Mouse (Mus musculus) layer of hippocampus, adult 11-12 months (tissue): ENCODE measurements around the gene Clps.

Experiments used
- DNase-seq: peaks from one replicate; pipeline ENCODE4 v3.0.0; 2022; ENCODE audit warnings: low spot score

Clps gene

DNA sequence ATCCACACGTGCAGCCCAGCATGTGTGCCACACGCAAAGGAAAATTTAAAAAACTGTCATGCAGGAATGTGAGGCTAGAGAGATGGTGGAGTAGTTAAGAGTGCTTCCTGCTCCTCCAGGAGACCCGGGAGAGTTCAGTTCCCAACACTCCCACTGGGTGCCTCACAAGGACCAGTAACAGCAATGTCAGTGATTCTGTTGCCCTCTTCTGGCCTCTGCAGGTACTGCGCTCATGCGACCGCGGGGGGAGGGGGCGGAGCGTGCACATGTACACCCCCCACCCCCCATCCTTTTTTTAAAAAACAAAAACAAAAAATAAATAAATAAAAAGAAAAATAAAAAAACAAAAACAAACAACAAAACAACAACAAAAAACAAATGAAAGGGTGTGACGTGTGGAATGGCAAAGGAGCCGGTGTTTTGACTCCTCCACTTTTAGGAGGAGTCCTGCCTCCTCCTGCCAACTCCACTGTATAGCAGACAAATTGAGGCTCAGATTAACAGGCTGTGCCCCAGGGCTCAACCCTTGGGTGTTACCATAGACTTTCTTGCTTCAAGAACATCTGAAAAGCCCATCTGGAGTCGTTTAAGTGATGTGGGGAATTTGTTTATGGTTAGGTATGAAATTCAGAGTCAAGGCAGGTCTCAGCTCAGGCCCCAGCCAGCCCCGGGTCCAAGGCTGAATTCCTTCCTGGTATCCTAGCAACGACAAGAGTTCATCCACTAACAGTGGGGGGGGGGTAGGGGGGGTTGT lies 7.3 kb downstream of the Clps start:
- peak; percentile 77 for DNase-seq

DNA sequence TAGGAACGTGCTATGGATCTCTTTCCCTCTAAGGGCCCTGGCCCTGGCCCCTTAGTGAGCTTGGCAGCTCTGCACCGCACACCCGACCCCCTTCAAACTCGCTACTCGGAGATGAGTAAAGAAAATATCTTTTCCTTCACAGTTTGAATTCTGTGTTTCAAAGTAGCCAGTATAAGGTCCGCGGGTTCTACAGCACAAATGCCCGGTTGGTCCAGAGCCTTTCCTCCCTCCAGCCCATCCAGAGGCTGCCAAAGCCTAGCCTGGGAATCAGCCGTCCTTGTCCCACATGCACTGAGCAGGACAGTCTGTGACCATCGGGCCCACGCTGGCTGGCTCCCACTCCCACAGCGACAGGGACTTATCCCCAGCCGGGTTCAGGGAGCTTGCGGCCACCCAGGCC lies 11.5 kb downstream of the Clps start, which contains the start of gene Clpsl2:
Clpsl2 (plus strand) TSS at position 301 of the 400 bp plus-strand sequence.
- no peak for DNase-seq

DNA sequence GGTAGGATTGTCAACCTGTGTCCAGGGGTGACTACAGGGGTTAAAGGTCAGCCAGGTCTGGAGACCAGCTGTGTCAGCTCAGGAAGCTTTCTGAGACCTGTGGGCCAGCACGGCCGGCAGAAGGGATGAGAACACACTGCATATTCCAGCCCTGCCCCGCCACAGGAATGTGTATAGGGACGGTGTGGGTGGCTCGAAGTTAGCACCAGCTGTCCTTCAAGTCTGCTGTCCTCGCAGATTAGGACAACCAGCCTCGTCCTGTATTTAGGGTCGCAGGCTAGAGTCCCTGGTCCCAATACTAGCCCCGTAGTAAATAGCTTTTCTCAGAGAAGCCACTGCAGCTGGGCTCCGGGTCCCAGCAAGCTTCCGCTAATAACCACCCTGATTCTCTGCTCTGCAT lies 12.0 kb downstream of the Clps start:
- no peak for DNase-seq

DNA sequence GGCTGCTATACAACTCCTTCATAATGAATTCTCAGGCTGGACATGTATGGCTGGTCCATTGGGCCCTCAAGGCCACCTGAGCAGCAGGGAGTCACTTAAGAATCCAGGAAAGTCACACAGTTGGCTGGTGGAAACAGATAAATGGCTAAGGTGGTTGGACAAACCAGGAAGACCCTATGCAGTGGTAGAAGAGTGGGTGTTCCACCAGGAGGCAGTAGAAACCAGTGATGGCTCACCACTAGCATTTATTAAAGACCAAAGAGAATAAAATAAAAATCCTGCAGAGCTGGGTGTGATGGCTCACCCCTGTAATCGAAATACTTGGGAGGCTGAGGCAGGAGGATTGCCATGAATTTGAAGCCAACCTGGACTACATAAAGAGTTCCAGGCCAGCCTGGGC lies 13.6 kb downstream of the Clps start:
- DNase-seq = no peak

DNA sequence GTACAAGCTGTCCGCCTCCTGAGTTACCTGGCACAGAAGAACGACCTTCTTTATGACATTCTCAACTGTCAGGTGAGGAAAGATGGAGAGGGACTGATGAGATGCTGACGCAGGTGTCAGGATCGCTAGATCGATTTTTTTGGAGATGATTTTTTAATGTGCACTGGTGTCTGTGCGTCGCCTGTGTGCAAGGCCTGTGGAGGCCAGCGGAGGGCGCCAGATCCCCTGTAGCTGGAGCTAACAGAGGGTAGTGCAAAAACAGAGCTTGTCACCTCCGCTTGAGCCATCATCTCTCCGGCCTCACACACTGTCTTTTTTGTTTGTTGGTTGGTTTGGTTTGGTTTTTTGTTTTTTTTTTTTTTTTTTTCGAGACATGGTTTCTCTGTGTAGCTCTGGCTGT lies 22.7 kb downstream of the Clps start:
- no peak for DNase-seq

DNA sequence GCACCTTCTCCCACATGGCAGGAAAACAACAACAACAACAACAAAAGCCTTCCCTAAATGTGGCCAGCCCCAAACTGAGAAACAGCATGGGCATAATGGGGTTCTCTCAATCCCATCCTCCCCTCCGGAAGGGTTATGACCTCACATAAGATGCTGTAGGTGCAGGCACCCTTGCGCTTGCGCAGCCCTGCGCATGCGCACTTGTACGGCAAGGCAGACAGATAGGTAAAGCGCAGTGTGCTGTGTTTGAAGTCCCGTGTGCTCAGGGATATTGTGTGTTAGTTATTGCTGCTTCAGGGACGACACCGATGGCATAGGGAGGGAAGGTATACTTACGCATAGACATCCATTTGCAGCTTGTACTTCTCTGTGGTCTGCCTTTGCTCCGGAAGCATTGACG lies 27.2 kb downstream of the Clps start:
- no peak for DNase-seq

DNA sequence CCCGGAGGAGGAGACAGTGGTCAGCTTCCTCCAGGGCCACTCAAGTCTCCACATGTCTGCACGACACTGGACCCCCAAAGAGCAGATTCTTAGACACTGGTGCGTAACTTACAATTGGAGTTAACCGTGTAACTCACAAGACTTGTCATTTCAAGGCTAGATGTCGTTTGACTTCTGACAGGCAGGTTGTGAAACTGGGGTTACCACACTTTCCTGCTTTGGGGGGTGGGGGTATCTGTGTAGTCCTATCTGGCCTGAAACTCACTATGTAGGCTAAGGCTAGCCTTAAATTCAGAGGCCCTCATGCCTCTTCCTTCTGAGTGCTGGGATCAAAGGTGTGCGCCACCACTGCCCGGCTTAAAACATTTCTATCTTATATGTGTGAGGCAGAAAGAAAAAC lies 28.0 kb downstream of the Clps start:
- DNase-seq = no peak

DNA sequence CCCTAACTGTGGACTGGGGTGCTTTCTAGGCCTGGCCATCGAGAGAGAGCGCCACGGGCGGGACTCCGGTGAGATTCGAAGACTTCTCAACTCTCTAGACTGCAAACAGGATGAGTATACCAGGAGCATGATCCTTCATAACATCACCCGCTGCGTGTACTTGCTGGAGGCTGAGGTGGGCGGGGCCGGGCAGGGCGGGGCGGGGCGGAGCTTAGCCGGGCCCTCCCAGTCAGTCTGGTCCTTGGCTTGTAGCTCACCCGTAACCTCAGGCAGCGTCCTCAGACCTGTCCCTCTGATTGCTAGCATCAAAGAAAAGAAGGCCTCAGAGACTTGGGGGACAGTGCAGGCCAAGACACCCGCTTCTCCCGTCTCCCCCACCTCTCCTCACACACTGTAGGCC lies 28.6 kb downstream of the Clps start:
- DNase-seq = no peak

DNA sequence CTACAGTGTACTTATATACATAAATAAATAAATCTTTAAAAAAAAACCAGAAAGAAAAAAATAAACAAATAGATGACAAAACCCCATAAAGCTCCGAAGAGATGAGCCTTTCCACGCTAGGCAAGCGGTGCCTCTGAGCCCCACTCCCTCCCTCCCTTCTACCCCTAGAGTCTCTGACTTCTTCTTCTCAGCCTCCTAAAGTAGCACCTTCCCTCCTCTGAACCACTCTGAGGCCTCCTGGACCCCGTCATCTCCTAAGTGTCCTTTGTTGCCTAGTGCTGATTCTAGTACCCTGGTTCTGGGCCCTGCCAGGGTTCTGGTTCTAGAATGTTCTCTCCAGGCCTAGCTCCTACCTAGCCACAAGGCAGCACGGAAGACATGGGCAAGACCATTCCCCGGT lies 30.1 kb downstream of the Clps start, which contains the start of gene Armc12:
Armc12 (plus strand) TSS at position 301 of the 400 bp plus-strand sequence.
- no peak for DNase-seq

DNA sequence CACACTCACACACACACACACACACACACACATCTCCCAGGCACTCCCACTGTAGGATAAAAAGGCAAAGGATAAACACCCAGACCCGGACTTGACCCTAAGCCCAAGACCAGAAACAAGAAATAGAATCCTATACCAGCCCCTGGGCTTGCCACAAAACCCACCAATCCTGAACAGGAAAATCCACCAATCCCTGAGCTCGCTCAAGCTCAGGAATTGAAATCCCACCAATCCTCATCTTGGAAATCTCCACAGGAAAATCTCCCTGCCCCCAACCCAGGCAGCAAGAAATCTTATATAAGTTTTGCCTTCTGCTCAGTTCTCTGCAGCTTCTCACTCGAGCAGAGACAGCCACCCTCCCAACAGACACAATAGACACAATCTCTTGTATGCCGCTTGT lies 31.4 kb downstream of the Clps start:
- DNase-seq = no peak

DNA sequence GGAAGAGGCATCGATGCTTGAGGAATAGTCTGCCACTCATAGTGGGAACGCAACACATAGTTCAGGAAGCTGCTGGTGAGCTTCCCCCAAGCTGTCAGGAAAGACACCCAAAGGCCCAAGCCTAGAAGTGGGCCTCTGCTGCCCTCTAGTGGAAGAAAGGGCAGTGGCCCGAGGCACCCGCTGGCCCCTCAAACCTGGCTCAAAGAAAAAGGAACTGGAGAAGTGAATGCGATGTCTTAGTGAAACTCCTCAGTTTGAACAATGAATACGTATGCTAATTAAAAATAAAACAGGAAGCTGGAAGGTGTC lies 32.6 kb downstream of the Clps start:
- DNase-seq = peak; percentile 90

DNA sequence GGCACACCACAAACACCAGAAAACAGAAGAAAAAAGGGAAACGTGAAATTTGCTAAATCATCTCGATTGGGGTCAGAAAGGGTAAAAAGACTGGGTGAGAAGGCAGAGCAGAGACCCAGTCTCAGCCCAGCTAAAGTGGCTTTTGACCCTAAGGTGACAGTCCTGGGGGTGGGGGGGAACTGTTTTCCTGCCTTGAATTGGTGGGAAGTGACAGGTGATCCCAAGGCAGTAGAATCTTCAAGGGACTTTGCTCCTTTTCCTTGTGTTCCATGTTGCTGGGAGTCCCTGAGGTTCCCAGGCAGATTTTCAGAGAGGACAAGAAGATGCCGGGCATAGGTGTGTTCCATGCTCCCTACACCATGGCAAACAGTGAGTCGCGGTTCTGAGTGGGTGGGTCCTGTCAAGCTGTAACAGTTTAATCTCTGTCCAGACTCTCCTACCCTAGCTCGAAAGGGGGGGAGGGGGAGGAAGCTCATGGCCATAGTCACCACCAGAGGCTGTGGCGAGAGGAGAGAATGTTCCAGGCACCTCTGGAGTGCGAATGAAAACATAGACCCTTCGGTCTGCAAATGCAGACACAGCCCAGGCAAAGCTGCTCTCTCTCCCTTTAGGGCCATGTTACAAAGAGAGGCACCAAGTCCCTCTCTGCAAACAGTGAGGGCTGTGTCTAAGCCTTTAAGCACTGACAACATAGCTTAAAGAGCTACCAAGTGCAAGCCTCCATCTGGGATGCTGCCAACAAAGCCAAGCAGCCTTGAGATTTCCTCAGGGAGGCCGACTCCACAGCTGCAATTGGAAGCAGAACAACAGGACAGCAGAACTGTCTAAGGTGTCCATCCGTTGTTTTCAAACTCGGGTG lies 33.2 kb downstream of the Clps start:
- no peak for DNase-seq

DNA sequence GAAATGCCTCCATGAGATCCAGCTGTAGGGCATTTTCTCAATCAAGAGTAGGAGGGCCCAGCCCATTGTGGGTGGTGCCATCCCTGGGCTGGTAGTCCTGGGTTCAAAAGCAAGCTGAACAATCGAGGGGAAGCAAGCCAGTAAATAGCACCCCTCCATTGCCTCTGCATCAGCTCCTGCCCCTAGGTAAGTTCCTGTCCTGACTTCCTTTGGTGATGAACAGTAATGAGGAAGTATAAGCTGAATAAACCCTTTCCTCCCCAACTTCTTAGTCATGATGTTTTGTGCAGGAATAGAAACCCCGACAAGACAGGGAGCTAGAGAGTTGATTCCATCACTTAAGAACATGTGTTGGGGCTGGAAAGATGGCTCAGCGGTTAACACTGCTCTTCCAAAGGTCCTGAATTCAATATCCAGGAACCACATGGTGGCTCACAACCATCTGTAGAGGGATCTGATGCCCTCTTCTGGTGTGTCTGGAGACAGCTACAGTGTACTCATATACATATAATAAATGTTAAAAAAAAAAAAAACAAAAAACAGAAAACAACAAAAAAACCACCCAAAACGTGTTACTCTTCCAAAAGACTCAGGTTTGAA lies 35.6 kb downstream of the Clps start:
- DNase-seq = no peak

DNA sequence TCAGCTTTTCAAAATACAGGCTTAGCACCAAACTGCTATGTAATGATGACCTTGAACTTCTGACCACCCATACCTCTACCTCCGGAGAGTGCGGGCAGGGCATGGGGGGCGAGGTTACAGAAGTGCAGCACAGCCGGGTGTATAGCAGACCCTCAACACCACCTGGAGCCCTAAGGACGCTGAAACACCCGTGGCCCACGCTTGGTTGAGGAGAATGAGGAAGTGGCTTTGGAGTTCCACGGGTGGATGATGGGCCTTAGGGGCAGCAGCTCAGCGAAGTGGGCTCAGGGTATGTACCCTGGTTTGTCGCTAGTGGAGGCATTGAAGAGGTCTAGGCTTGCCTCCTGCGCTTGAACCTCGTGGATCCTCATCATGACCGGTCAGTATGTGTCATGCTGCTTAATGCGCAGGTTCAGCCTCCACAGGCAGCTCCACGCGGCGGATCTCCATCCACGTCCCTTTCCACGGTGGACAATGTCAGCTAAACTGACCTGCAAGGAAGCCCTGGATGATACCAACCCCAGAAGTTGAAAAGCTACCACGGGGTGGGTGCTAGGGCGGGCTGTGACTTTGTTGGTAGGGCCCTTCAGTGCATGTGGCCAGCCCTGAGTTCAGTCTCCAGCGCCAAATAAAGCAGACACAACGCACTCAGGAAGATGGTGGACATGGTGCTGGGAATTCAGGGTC lies 36.4 kb downstream of the Clps start:
- no peak for DNase-seq

DNA sequence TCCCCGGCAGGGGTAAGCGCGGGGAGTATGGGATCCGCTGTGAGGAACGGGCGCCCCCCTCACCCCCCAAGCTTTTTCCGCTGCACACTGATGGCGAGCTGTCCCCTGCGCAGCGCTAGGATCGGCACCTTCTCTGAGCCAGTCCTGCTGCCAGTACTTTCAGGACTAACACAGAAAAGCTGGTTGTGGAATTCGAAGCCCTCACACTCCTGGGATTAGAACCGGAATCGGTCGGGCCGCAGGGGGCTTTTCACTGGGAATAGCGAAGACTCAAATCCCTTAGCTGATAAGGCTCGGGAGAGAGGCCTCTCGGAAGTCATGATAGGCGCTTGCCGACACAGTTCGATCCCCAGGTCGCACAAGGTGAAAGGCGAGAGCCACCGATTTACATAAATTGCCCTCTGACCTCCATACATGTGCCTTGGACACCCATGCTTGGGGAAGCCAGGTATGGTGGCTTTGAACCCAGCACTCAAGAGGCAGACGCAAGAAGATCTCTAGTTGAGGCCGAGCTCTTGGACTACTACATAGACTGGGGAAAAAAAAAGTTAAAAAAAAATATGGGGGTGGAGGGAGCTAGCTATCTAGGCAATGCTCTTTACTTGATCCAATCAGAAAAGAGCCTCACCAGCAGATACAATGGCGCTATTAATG lies 37.1 kb downstream of the Clps start:
- no peak for DNase-seq

DNA sequence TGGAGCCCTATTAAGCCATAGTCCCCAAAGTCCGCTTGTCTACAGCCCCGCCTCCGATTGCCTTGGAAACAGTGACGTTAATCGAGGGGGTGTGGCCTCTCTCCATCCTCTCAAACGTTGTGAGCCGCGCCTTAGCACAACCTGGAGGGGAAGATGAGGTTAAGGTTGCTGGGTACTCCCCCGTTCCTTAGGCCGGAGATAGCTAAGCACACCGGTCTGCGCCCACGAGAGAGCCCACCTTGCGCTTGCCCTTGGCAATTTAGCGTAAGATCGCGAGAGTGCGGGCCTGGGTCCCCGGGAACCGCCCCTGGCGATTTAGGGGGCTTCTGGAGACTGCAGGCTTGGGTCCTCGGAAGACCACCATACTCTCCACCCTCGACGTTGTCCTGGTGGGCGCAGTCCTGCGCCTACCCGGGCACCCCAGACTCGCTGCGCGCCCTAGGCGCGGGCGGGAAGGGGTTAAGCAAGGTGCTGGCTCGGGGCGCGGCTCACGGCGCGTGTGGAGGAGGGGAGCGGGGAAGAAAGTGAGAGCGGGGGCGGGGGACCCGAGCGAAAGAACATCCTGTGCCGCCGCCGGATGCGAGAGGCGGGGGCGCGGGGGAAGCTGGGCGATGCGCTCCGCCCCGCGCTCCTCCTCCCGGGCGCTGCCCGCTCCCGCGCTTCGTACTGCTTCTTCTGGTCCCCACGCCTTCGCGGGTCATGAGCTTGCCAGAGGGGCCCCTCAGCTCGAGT lies 37.8 kb downstream of the Clps start:
- peak; percentile 96 for DNase-seq

DNA sequence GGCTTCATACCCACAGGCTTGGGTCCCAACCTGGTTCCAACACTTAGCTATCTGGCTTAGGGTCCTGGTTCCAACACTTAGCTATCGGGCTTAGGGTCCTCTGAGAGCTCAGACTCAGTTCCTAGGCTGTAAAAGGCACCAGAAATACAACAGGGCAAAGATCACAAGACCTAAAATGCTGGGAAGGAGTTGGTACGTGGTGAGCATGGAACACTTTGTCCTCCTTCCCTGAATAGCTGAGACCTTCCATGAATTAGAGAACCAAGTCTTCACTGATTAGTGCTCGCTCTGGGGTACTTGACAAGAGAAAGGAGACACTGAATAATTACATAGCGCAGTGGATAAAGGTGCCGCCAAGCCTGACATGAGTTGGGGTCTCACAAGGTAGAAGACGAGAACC lies 38.6 kb downstream of the Clps start:
- no peak for DNase-seq

DNA sequence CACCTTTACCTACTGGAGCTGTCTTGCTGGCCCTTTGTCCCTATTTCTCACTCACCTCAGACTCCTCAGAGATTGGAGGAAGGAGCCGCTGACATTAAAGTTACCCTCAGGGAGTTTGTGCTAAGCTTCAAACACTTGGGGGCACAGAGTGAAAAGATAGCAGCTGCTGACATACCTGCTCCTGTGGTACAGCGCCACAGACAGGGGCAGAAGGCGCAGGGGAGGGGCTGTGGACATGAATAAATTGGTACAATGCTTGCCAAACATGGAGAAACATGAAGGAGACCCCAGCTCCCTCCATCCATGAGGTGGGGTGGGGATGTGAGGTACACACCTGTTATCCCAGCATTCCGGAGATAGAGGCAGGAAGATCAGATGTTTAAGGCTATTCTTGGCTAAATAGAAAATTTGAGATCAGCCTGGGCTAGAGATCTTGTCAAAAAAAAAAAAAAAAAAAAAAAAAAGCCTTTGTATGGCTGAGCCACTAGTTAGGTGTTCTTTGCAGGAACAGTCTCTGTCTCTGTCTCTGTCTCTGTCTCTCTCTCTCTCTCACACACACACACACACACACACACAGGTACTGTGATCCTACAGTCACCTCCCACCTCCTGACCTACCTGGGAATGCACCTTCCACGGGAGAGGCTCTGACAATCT lies 39.4 kb downstream of the Clps start:
- DNase-seq = no peak

DNA sequence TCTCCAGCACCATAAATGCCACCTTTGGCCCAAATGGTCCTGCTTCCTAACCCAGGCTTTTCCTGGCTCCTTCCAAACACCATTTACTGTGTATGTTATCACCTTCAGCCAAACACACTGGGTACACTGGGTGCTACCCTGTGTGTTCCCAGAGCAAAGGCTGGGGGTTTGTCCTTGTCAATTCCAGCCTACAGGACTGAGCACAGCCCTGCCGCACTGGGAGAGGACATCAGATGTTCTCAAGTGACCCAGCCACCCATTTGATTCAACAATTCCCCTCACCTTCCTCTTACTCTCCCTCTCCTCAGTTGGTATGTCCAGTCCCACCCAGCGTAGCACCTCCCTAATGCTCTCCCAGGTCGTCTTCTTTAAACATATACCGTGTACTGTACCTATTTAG lies 40.0 kb downstream of the Clps start:
- no peak for DNase-seq

DNA sequence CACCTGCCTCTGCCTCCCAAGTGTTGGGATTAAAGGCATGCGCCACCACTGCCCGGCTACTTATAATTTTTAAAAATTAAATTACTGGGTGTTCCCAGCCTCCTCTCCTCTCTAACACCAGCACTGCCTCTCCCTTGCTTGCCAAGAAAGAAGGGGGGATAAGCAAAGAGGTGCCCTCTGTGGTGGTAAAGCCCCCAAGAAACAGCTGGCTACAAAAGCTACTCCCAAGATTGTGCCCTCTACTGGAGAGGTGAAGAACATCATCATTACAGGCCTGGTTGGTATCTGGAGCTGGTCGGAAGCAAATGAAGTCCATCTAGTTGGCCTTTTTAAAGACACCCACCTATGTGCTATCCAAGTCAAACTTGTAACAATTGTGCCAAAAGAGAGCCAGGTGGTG lies 40.7 kb downstream of the Clps start:
- no peak for DNase-seq

DNA sequence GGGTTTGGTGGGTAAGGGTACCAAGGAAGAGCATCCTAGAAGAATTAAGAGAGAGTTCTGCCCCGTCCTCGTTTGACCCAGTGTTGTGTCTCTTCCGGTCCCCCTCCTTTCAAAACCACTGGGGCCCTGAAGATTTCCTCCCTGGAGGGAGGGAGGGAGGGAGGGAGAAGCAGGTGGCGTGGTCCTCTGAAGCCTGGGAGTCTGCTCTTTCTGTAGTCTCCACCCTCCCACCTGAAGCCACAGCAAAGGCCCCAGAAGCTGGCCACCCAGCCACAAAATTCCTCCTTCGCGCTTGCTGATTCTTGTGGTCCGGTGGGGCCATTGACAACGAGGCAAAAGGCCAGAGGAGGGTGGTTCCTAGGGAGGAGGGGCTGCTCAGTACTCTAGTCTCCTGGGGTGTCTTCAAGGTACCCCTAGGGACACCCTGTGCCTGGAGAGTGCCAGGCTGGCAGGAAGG lies 41.9 kb downstream of the Clps start:
- DNase-seq = no peak
